Mouse (Mus musculus) cerebellum, adult 11 months (tissue): ENCODE data around the gene Hba-x.
"Not testable (repeated sequence)": the region's sequence is repeated elsewhere in the genome, so short reads cannot be mapped to it uniquely, and the experiment has no call there.

ENCODE experiments used
- DNase-seq: peaks from one replicate; pipeline ENCODE4 v3.0.0; 2022

Gene Hba-x

GRCm38 (mm10) chr11:32250880-32251763 is 25.1 kb upstream of the Hba-x start:
- no peak for DNase-seq

DNA sequence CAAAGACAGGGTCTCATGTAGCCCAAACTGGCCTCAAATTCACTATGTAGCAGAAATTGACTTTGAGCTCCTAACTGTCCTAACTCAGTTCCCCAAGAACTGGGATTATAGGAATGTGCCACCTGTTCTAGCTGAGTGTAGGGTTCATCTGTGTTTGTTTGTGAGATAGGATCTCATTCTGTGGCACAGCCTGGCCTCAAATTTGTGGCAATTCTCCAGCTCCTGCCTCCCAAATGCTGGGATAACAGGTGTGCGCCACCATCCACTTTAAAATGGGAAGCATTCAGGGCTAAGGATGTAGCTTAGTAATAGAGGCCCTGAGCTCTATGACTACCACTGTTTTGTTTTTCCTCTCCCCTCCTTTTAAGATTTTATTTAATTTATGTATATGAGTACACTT is 23.1 kb upstream of the Hba-x start:
- DNase-seq = no peak

- DNase-seq = no peak
These were observed 20.1 kb upstream of the Hba-x start for GRCm38 (mm10) chr11:32256146-32256545.

DNA sequence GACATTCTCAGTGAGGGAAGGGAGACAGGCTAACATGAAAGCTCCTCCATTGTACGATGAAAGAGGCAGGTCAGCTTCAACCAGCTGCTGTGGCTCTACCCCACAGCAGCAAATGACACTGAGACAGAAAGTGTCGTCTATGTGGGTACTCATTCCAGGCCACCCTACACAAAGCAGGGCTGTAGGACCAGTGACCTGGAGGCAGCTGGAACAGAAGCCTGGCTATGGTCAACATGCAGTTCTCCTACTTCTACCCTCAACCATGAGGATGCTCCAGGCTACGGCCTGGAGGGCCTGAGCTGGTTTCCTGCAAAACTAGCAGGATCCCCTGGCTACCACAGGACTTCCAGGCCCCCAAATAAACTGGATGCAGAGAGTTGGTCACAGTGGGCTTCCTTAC is 19.6 kb upstream of the Hba-x start:
- DNase-seq = no peak

DNA sequence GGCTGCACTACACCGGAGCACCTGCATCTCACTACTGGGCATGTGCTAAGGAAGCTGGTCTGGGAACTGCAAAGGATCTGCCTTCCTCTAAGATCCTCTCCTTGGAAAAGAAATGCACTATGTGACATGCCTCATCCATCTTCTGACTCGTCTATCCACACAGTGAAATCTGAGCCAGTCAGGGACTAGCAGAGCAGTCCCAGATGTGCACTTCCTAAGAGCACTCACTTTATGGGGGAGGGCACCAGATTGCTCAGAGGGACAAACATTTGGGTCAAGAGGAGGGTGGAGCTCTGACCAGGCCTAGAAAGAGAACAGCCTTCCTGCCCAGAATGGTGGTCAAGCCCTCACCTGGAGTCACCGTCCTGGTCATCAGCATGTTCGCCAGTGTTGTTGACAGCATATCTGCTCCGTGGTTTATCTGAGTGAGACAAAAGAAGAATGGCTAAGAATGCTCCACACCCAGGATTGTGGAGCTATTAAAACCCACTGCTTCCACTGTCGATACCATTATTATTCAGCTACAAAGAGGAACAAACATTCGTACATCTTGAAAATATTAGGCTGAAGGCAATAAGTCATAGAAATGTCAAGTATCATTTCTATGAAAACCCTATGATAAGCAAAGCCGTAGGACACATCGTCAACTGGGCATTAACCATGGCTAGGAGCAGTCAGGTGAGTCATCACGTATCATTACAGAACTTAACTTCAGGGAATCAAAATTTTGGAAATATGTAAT is 13.4 kb upstream of the Hba-x start:
- no peak for DNase-seq

DNA sequence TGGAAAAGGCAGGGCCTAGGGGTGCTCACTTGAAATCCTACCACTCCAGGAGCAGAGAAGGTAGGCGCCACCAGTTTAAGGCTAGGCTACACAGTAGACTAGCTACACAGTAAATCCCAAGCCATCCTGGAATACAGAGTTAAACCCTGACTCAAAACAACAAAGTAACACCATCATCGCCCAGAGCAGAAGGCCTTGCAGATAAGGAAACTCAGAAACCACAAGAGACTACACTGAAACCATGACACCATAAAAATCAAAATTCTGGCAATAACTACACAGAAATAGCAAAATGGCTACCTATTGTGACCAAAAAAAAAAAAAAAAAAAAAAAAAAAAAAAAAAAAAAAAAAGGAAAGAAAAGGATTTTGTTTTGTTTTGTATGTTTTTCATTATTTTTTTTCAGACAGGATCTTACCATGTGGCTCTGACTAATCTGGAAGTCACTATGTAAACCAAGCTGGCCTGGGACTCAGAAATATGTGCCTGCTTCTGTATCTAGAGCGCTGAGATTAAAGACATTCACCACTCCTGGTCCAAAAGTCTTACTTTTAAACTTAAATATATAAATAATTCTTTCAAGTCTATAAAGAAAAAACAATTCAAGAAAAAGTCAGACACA is 11.0 kb upstream of the Hba-x start:
- DNase-seq = no peak

- no peak for DNase-seq
These were observed 10.0 kb upstream of the Hba-x start for GRCm38 (mm10) chr11:32266194-32266593.

- DNase-seq = no peak
These were observed 9.4 kb upstream of the Hba-x start for GRCm38 (mm10) chr11:32266776-32267175.

DNA sequence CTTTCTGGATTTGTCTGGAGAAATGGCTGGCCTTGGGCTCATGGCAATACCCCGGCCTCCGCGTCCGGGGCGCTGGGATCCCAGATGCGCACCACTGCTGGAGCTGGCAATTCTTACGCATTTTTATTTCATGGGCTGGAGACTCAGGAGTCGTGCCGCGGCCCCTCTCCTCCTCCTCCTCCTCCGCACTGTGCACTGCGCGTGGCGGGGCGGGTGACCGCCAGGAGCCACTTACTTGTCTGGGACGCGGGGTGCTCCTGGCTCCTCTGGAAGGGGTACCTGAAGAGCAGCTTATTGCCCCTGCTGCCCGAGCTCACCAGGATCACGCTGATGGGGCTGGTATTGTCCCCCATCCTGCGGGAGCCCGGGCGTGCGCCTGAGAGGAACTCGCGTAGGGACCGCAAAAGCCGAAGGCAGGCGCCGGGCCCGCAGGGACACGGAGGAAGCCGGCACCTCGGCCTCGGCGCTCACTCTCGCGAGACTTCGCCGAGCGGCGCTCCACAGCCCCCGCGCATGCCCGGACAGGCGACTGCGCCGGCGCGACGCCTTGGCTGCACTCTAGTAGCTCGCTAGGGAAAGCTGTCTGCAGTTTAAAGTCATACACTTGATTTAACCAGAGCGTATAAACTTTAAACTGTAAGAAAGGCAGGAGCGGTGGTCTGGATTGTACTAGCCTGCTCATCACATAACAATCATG is 8.9 kb upstream of the Hba-x start, which contains the start of gene Nprl3:
Nprl3 (minus strand) TSS at position 520 of the 697 bp plus-strand sequence.
- DNase-seq = peak; percentile 95

GRCm38 (mm10) chr11:32267964-32268363 is 8.2 kb upstream of the Hba-x start:
- DNase-seq = peak; percentile 15

DNA sequence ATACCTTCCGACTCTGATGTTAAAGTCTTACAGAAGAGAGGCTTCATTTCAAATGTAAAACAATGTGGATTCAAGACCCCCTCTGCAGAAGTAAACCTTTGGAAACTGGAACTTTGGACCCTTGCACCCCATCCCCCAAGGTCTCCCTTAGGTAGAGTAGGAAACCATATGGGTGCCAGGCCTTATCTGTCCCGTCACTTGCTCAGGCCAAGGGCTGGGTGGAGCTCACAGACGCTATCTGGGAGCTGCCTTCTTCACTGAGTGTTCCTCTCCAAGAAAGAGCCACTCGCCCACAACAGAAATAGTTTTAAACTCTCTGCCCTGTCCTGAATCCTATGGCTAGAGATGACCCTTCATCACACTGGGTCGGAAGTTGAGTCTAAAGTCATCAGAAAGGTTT is 7.2 kb upstream of the Hba-x start:
- no peak for DNase-seq

DNA sequence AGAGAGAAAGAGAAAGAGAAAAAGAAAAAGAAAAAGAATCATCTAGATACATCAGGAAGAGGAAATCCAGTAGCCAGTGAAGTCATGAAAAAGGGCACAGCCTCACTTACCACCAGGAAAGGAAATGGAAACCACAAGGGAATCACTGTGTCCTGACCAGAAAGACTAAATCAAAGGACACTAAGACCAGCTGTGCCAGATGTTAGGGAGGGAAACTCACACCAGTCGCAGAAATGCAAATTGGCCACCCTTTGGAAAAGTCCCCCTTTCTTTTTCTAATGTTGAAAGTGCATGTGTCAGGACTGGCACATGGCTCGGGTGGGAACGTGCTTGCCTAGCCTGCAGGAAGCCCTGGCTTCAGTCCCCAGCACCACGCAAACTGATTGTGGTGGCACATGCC is 5.0 kb upstream of the Hba-x start:
- DNase-seq = no peak

GRCm38 (mm10) chr11:32277736-32278457 is 1.7 kb downstream of the Hba-x start:
- DNase-seq = no peak

DNA sequence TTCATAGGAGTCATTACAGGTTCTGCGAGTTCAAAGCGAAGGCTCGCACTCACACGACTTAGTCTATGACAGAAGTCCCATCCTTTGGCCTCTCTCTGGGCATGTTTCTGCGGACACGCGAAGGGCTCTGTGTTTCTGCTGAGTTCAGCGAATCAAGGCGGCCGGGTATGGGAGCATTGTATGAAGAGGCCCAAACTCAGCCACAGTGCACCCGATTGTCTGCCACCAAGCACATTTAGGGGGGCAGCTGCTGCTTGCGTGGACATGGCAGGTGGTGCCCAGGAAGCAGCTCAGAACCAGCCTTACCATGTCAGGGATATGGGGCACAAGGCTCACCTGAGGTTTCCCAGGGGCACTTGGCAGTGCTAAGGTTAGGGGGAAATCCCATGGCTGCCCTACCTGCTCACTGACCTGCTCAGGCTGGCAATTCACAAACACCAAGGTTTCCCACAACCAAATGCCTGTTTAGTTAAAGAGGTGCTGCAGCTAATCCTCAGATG is 2.3 kb downstream of the Hba-x start:
- DNase-seq = no peak

DNA sequence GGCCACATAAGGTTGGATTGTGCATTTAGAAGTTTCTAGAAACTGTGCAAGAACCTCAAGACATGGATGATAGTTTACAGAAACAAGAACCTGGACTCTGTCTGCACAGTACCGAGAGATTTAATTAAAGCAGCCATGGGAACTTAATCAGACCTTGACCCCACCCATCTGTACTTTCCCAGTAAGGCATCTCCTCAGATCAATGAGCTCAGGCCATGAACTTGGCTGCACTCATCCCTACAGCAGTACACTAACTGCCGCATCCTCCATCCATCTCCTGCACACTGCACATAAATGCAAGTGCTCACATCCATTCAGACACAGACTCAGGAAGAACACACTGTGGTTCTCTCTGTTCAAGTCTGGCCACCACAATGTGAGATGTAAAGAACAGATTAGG is 4.4 kb downstream of the Hba-x start:
- no peak for DNase-seq

DNA sequence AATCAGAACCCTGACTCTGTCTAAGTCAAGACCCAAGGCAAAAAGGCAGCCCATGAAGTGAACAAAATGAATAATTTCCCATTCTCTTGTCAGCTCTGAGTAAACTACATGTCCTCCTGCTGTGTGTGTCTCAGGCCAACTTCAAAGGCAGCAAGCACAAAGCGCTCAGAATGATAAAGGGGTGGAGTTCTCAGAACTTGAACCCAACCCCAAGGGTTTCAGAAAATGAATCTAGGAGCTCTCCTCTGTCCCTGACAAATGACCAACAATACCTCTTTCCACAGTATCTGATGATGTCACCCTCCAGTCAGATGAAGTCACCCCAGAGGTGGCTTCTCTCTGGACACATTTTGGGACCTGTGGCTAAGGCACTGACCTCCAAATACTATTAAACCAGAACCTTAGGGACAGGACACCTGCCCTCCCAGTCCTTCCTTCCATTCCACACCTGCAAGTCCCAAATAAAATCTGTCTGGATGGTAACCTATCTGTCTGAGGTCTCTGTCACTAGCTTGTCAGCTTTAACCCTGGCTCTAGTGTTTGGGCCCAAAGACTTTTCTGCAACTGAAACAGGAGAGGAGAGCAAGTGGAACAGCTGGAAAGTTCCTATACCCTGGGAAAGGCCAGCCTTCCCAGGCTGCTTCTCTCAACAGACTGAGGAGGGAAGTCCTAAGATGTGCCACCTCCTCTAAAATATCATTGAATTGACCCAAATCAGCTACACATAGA is 5.4 kb downstream of the Hba-x start:
- DNase-seq = no peak

GRCm38 (mm10) chr11:32283091-32283777 is 7.0 kb downstream of the Hba-x start, which contains the start of gene Hba-a1:
TSS of gene Hba-a1 (plus strand) at chr11:32283511.
- not testable (repeated sequence) for DNase-seq

DNA sequence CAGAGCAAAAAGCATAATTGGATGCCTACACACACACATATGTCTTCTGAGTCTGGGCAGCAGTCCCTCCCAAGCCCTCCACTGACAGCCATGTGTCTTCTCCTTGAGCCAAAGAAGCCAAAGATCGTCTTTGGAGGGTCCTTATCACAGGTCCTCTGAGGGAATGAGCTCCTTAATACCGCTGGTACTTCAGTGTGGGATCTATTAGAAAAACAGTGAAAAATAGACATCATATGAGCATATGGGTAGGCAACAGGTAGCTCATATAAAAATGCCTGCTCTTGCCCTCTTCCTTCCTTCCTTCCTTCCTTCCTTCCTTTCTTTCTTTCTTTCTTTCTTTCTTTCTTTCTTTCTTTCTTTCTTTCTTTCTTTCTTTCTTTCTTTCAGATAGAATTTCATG is 8.4 kb downstream of the Hba-x start:
- DNase-seq = not testable (repeated sequence)

- no peak for DNase-seq
These were observed 9.0 kb downstream of the Hba-x start for GRCm38 (mm10) chr11:32285031-32285775.

- not testable (repeated sequence) for DNase-seq
These were observed 9.7 kb downstream of the Hba-x start for GRCm38 (mm10) chr11:32285887-32286286.
